Mouse (Mus musculus) forebrain, embryonic 11.5 days (tissue): ENCODE results near the gene Bcas3. TPM values are rescaled to one million over a fixed set of nuclear protein-coding genes. Genes with fewer than 3 reads are reported as not detected.

Experiments used
- ATAC-seq: fragments of 200-750 bp; cut with Nextera tagmentation; replicated peaks from 2 replicates; pipeline ENCODE4 v1.8.0; 2017; ENCODE audit warnings: moderate TSS enrichment; ENCODE audit not compliant: low FRiP score
- DNase-seq: peaks from one replicate; pipeline ENCODE4 v3.0.0-alpha.2; 2017; ENCODE audit warnings: low spot score
- H3K27ac ChIP-seq: fragments of 300-500 bp; sonication (generic); 2 replicates; pipeline ENCODE4 v1.5.1; 2014; ENCODE audit warnings: low read depth, low read length
- H3K27me3 ChIP-seq: fragments of 300-500 bp; sonication (generic); 2 replicates; pipeline ENCODE4 v1.6.1; 2014; ENCODE audit warnings: mild to moderate bottlenecking, low read length, mixed read lengths; ENCODE audit not compliant: control insufficient read depth, insufficient read depth
- H3K36me3 ChIP-seq: fragments of 300-500 bp; sonication (generic); 2 replicates; pipeline ENCODE4 v1.6.1; 2014; ENCODE audit warnings: mild to moderate bottlenecking, low read length, moderate library complexity, mixed read lengths; ENCODE audit not compliant: control insufficient read depth, insufficient read depth
- H3K4me1 ChIP-seq: fragments of 300-500 bp; sonication (generic); replicated peaks from 2 replicates; pipeline ENCODE4 v1.6.1; 2014; ENCODE audit warnings: low read length, mixed read lengths; ENCODE audit not compliant: control insufficient read depth, insufficient read depth
- H3K4me2 ChIP-seq: fragments of 300-500 bp; sonication (generic); 2 replicates; pipeline ENCODE4 v1.6.1; 2014; ENCODE audit warnings: low read depth, mild to moderate bottlenecking, low read length, moderate library complexity, mixed read lengths; ENCODE audit not compliant: severe bottlenecking
- H3K4me3 ChIP-seq: fragments of 300-500 bp; sonication (generic); 2 replicates; pipeline ENCODE4 v1.5.1; 2014; ENCODE audit warnings: low read depth, low read length
- H3K9ac ChIP-seq: fragments of 300-500 bp; sonication (generic); 2 replicates; pipeline ENCODE4 v1.6.1; 2014; ENCODE audit warnings: low read length
- H3K9me3 ChIP-seq: fragments of 300-500 bp; sonication (generic); 2 replicates; pipeline ENCODE4 v1.6.1; 2016; ENCODE audit warnings: low read length, mixed read lengths; ENCODE audit not compliant: control insufficient read depth
- WGBS: fragments of 180-500 bp; shearing (Covaris S2); extraction: QIAGEN DNeasy Blood & Tissue Kit; methylation state at CpG from one replicate; pipeline ENCODE4 v1.1.7; 2014; 5-methylcytosine and 5-hydroxymethylcytosine counted together
- polyA plus RNA-seq: library from polyadenylated mRNA; unstranded; fragments of >200 nt; fragmentation: Nextera tagmentation; extraction: Ambion mirVana; gene quantifications from 2 replicates; pipeline ENCODE4 v1.2.1, GENCODE M21; 2014

Gene Bcas3
- polyA plus RNA-seq, 1 experiment from 2014 or later = 17.9 TPM

GRCm38 (mm10) chr11:85545602-85546001, 192.6 kb downstream of the Bcas3 start:
- H3K4me1 ChIP-seq = 0 out of 2 replicates have a peak, but pooled peaks cover 1% of the 10 kb centered on the region
- no peaks in the 10 kb centered on the region for H3K9me3 ChIP-seq
- no peak overlapping the region for H3K27ac ChIP-seq
- no peaks in the 10 kb centered on the region for H3K27me3 ChIP-seq
- DNase-seq = no peak
- no peak overlapping the region for H3K4me3 ChIP-seq
- H3K9ac ChIP-seq = no peak overlapping the region
- no peak overlapping the region for H3K4me2 ChIP-seq
- WGBS = 73% methylated on average over 5 of the region's 5 CpGs
- no peak for ATAC-seq
- no peaks in the 10 kb centered on the region for H3K36me3 ChIP-seq

DNA sequence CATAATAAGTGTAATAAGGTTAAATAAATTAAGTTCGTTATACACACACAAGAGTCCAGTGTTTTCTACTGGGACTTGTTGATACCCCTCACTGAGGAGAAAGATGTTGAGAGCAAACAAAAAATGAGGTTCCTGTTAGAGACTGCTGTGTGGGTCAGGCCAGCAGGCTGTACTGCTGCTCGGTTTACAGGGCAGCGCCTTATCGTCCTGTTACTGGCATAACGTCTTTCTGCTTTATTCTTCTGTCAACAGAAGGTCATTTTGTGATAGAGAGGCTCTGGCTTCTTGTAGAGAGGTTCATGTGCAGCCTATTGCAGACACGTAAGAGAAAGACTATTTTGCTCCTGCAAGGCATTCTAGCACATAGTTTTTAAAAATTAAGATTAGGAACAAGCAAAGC, 195.0 kb downstream of the Bcas3 start:
- no peaks in the 10 kb centered on the region for H3K27me3 ChIP-seq
- no peak overlapping the region for H3K4me3 ChIP-seq
- WGBS = 67% methylated on average over 6 of the region's 6 CpGs
- no peak overlapping the region for H3K9ac ChIP-seq
- DNase-seq = no peak
- H3K9me3 ChIP-seq = no peaks in the 10 kb centered on the region
- no peak overlapping the region for H3K4me2 ChIP-seq
- no peak for ATAC-seq
- H3K27ac ChIP-seq = no peak overlapping the region
- no peaks in the 10 kb centered on the region for H3K36me3 ChIP-seq
- 0 out of 2 replicates have a peak, but pooled peaks cover 1% of the 10 kb centered on the region for H3K4me1 ChIP-seq

DNA sequence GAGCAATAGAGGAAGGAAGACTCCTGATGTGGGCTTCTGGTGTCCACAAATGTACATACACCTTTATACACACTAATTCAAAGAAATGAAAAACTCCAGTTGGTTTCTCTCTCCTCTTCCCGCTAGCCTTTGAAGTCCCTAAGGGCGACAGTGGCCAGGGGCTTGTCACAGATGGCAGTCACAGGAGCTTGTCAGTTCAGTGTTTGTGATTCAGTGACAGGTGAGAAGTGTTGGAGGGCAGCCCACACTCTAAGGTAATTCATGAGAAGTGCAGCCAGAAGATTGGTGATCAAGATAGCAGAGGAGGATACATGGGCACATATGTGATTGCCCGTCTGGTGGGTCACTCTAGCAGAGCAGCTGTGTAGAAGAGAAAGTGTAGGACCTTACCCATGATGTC, 196.7 kb downstream of the Bcas3 start:
- H3K27me3 ChIP-seq = no peaks in the 10 kb centered on the region
- WGBS = 86% methylated on average over 3 of the region's 3 CpGs
- no peak for ATAC-seq
- no peak overlapping the region for H3K4me2 ChIP-seq
- no peak for DNase-seq
- H3K4me1 ChIP-seq = 0 out of 2 replicates have a peak, but pooled peaks cover 1% of the 10 kb centered on the region
- no peak overlapping the region for H3K9ac ChIP-seq
- no peak overlapping the region for H3K27ac ChIP-seq
- H3K36me3 ChIP-seq = no peaks in the 10 kb centered on the region
- no peaks in the 10 kb centered on the region for H3K9me3 ChIP-seq
- no peak overlapping the region for H3K4me3 ChIP-seq

DNA sequence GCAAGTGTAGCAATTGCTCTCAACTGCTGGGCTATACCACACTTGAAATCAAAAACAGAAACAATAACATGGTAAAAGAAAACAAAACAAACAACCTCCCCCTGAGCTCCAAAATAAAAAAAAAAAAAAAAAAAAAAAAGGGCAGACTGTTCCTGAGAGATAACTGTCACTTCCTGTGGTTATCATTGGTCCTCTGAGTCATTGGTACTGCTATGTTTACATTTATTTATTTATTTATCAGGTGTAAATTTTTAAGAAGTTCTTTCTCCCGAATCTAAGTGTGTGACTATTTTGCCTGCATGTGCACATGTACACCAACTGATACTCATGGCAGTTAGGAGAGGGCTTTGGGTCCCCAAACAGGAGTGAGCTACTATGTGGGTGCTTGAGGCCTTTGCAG, 202.1 kb downstream of the Bcas3 start:
- DNase-seq (no peak), ATAC-seq (no peak)
- no peak overlapping the region for H3K4me3 ChIP-seq
- no peaks in the 10 kb centered on the region for H3K36me3 ChIP-seq
- no peaks in the 10 kb centered on the region for H3K9me3 ChIP-seq
- no peak overlapping the region for H3K4me2 ChIP-seq
- no peak overlapping the region for H3K9ac ChIP-seq
- 75% methylated on average over 1 of the region's 1 CpGs for WGBS
- H3K27me3 ChIP-seq = no peaks in the 10 kb centered on the region
- no peak overlapping the region for H3K27ac ChIP-seq
- no peaks in the 10 kb centered on the region for H3K4me1 ChIP-seq

- Histone ChIP-seq H3K4me2 (no peak overlapping the region), H3K4me3 (no peak overlapping the region), H3K4me1 (no peaks in the 10 kb centered on the region), H3K9ac (no peak overlapping the region), H3K36me3 (no peaks in the 10 kb centered on the region), H3K27ac (no peak overlapping the region), H3K9me3 (no peaks in the 10 kb centered on the region), H3K27me3 (no peaks in the 10 kb centered on the region)
- DNase-seq (no peak), ATAC-seq (no peak)
- WGBS = 67% methylated on average over 2 of the region's 2 CpGs
These were observed 202.8 kb downstream of the Bcas3 start for GRCm38 (mm10) chr11:85555721-85556120.

GRCm38 (mm10) chr11:85565068-85565467, 212.1 kb downstream of the Bcas3 start:
- ATAC-seq (no peak), DNase-seq (no peak)
- Histone ChIP-seq H3K9me3 (no peaks in the 10 kb centered on the region), H3K9ac (no peak overlapping the region), H3K4me1 (peaks cover 2% of the 10 kb centered on the region; the same call in 1 of the 2 replicates), H3K27ac (no peak overlapping the region), H3K4me3 (no peak overlapping the region), H3K36me3 (no peaks in the 10 kb centered on the region), H3K4me2 (no peak overlapping the region), H3K27me3 (no peaks in the 10 kb centered on the region)
- 74% methylated on average over 2 of the region's 2 CpGs for WGBS

- H3K4me1 ChIP-seq = peaks cover 14% of the 10 kb centered on the region
- H3K36me3 ChIP-seq = no peaks in the 10 kb centered on the region
- H3K9ac ChIP-seq = no peak overlapping the region
- no peak overlapping the region for H3K27ac ChIP-seq
- ATAC-seq = no peak
- H3K4me3 ChIP-seq = no peak overlapping the region
- 28% methylated on average over 3 of the region's 3 CpGs for WGBS
- no peak for DNase-seq
- no peaks in the 10 kb centered on the region for H3K27me3 ChIP-seq
- no peaks in the 10 kb centered on the region for H3K9me3 ChIP-seq
- no peak overlapping the region for H3K4me2 ChIP-seq
These were observed 218.1 kb downstream of the Bcas3 start for GRCm38 (mm10) chr11:85571040-85571439.

GRCm38 (mm10) chr11:85571936-85572335, 219.0 kb downstream of the Bcas3 start:
- H3K4me3 ChIP-seq = no peak overlapping the region
- peaks cover 12% of the 10 kb centered on the region for H3K4me1 ChIP-seq
- 9% methylated on average over 5 of the region's 5 CpGs for WGBS
- no peak overlapping the region for H3K4me2 ChIP-seq
- H3K36me3 ChIP-seq = no peaks in the 10 kb centered on the region
- H3K27ac ChIP-seq = no peak overlapping the region
- no peaks in the 10 kb centered on the region for H3K27me3 ChIP-seq
- H3K9me3 ChIP-seq = no peaks in the 10 kb centered on the region
- ATAC-seq (no peak), DNase-seq (no peak)
- H3K9ac ChIP-seq = no peak overlapping the region

- Histone ChIP-seq H3K27me3 (no peaks in the 10 kb centered on the region), H3K4me1 (peaks cover 12% of the 10 kb centered on the region), H3K27ac (no peak overlapping the region), H3K4me3 (no peak overlapping the region), H3K9ac (no peak overlapping the region), H3K36me3 (no peaks in the 10 kb centered on the region), H3K9me3 (no peaks in the 10 kb centered on the region), H3K4me2 (no peak overlapping the region)
- DNase-seq = no peak
- ATAC-seq = no peak
- 74% methylated on average over 3 of the region's 3 CpGs for WGBS
These were observed 219.6 kb downstream of the Bcas3 start for GRCm38 (mm10) chr11:85572590-85572989.
